Mouse (Mus musculus) heart, postnatal 4 days (tissue): ENCODE measurements around the gene Evc2. TPM values are rescaled to one million over a fixed set of nuclear protein-coding genes. Genes with fewer than 3 reads are reported as not detected.

Experiments
- DNase-seq: peaks from one replicate; pipeline ENCODE4 v3.0.0; 2021
- total RNA-seq, 2 experiments: library from RNA; stranded (reverse); gene quantifications; 2 replicates each; pipeline ENCODE4 v1.2.3; 2021

The Evc2 gene
- total RNA-seq, 2 experiments from 2014 or later = 6.5 to 8.1 TPM

DNA sequence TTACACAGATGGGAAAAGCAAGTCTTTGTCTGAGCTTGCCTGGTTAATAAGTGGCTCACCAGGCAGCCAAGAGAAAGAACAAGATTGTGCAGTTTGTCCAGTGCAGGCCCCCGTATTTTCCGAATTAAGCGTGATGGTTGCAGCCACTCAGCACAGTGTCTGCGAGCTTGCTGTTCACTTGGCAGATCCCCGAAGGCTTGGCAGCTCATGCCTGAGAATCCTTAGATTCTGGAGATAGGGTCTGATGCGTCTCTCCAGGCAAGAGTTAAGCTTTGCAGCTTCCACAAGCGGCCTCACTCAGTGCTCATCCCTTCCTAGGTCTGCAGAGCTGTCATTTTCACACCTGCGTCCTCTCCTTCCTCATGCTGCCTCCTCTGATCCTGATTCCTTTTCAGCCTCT, 30.5 kb downstream of the Evc2 start:
- no peak for DNase-seq

DNA sequence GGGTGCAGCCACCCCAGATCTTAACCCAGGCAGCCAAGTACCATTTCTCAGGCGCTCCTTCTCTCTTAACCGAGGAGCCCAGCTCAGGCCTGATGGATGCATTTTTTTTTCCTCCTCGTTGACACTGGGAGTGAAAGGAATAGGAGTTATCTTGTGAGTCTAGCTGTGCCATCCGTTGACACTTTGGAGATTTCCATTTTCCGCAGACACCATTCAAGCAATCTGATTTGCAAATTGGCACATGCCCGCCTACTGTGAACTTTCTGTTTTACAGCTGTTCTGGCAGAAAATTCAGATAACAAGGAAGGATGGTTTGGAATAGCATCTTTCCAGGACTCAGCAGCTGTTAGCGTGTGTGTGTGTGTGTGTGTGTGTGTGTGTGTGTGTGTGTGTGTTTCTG, 39.1 kb downstream of the Evc2 start:
- DNase-seq = no peak

DNA sequence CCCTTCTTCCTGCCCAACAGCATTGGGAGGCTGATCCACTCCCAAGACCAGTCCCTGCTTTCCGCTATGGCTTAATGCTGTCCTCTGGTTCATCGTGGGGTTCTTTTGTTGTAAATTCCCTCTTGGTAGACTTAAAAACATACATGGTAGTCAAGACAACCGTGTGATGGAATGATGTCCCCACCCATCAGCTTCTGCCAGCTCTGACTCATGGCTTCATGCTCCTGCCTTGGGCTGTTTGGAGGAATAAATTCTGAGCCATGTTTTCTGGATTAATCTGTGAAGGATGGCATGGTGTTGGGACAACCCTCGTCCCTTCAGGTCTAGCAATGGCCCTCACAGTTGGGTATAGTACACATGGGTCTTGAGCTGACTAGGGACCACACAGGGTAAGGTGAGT, 42.3 kb downstream of the Evc2 start:
- DNase-seq = peak; percentile 23

DNA sequence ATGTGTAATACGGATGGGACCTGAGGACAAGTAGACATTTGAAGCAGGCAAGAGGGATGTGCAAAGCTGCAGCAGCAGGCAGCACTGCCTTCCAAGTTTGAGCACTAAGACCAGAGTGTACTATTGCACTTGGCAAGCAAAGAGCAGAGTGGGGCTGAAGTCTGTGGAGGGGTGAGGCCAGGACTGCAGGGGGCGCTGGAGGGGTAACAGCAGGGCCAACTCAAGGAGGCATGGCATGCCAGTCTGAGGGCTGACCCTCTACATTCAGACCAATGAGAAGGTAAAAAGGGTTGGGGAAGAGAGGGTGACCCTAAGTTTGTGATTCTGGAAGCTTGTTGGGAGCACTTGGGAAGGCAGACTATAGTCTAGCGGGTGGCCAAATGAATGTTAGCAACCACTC, 45.3 kb downstream of the Evc2 start:
- DNase-seq = peak; percentile 19

DNA sequence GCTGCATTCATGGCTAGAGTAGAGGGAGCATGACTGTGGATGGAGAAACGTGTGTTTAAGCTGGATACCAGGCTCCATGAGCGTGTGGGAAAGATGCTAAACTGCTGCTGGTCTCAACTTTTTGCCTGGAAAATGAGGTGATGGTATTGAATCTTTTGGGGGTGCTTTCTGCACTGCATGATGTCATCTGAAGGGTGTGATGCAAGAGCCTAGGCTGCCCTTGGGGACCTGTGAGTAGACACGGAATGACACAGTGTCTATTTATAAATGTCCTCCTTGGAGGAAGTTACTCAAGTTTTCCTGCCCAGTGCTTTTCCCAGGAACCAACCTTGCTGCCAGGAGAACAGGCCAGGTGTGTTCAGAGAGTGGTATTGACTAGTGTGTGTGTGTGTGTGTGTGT, 50.3 kb downstream of the Evc2 start:
- DNase-seq = no peak

DNA sequence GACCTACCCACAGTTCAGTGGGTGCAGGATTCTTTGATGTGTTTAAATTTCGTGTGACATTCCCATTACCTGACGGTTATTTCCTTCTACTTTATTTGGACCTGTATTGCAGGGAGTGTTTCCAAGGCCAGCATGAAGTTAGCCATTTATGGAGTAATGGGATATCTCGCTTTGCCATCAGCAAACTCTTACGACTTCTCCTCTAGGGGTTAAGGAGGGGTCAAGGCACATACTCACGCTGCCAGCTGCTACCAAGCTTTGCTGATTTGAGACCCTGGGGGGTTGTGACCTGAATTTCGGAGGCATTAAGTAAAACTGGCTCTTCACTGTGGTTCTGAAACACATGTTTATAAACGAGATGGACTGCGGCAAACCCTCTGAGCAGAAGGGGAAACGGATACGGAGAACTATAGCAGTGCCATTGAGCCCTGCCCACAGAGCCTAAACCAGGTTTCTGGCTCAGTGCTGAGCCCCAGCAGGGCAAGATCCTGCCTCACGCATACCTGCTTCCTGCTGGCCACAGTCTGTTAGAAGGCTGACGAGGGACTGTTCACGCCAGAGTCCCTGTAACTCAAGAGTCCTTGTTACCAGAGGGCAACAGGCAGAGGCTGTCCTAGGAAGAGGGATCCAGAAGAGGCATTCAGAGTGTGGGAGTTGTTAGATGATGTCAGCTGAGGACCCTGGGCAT, 51.7 kb downstream of the Evc2 start:
- DNase-seq = no peak

DNA sequence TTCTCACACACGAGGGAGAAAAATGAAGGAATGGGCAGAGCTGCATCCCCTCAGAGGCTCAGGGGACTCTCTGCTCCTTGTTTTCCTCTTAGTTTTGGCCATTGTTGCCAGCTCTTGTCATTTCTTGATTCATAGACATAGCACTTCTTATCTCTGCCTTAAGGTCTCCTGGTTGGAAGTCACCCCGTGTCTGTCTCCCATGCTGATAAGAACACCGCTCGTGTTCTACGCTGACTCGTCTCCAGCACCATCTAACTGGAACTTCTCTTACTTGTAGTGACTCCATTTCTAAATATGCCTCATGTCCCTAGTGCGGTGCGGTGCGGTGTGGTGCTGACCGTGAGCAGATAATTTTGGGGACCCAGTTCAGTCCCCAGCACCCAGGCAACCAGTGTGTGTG, 52.6 kb downstream of the Evc2 start:
- no peak for DNase-seq

DNA sequence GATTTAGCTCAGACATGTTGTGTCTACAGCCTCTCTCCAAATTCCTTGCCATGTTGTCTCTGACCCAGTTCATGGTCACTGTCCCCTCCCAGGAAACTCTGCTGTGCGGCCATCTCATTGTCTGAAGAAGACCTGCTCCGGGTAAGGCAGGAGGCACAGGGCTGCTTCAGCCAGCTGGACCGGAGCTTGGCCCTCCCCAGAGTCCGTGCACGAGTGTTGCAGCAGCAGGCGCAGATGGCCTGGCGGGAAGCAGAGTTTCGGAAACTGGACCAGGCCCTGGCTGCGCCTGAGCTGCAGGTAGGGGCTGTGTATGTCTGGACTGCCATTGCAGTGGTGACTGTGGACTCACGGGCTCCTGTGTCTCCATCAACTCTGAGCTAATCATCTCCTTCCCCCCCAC, 53.6 kb downstream of the Evc2 start:
- no peak for DNase-seq

DNA sequence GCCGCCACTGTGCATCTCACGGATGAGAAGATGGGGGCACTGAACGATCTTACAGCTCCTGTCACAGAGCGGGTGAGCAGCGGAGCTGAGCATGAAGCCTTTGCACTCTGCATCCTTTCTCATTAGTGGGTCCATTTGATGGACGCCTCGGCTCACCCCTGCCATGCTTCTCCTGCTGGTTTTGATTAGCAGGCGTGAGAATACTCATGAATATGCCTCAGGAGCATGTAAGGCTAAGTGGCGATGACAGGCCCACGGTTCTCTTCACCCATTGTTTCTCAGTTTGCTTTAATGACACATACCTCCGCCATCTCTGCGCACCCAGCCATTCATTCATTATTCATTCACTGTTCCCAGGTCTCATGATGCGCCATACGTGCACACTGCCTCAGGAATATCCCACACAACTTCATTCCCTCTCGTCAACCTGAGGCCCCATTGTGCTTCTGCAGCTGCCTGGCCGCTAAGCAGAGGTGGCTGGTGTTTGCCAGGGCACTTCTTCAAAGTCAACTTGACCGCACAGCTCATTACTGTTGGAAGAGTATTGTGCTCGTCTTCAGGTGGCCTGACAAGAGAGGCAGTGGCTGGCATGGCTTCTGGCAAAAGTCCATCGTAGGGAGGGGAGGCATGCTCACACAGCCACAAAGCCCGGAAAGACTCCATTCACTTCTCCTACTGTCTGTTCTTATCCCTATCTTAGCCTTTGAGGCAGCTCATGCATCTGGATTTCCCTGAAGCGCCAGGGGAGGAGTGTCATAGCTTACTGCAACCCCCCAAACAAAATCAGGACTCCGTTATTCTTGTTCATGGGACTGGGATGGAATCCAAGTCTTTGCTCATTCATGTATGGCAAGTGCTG, 57.1 kb downstream of the Evc2 start:
- no peak for DNase-seq

DNA sequence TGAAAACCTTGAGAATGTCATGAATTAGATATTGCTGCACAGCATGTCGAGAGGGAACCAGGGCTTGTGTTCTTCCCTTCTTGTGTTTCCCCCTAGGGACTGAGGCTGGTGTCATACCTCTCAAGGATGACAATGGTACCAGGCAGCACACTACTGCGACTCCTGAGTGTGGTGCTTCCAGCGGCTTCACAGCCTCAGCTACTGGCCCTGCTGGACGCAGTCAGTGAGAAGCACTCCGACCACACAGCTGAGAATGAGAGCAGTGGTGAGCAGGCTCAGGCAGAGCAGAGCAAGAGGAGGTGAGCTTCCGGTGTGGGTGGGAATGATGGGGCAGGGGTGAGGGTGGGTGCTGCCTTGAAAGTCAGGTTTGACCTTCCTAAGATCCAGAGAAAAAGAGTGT, 80.7 kb downstream of the Evc2 start:
- no peak for DNase-seq

DNA sequence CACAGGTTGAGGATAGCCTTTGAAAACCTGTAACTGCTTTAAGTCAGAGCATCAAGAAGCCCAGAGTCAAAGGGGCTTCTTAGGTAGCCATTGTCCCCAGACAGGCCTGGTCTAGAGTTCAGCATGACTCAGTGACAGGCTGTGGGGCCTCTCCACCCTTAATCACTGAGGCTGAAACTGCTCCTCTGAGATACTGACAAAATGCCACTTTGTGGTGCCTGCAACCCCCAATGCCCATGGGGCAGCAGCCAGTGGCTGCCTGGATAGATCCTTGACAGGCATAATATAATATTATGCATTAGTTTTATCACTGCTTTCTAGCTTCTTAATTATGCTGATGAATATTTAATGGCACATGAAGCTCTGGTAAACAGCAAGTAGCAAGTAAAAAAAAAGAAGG, 88.9 kb downstream of the Evc2 start:
- DNase-seq = no peak

DNA sequence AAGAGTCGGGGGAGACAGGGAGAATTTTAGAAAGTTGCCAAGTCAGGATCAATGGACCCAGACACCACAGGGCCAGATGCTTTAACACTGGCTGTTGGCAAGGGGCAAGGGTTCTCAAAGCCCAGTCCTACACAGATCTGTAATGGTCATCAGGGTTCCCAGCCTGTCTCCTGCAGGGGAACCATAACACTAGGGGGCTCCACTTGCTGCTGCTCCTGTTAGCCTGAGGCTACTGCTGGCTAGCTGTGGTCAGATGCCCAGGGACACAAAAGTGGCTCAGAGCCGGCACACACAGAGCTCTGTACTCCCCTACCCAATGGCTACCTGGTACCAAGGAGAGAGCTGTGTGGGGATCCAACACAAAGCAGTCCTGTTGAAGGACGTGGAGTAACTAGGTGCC, 97.1 kb downstream of the Evc2 start:
- no peak for DNase-seq

DNA sequence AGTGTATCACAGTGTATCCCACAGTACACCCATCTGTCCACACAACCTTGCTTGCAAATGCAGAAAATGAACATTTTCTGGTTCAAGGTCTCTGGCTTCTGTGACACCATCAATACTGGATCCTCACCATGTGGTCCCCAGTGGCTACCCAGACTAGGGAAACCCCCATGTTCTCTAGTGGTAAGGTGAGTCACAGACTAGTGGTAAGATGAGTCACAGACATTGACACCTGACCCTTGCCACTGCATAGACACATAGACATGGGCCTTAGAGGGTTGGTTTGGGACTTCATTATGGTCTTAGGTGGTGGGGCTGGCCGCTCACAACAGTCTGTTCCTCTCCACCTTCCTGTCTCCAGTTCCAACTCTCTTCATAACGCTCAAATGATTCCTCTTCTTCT, 104.5 kb downstream of the Evc2 start:
- no peak for DNase-seq

DNA sequence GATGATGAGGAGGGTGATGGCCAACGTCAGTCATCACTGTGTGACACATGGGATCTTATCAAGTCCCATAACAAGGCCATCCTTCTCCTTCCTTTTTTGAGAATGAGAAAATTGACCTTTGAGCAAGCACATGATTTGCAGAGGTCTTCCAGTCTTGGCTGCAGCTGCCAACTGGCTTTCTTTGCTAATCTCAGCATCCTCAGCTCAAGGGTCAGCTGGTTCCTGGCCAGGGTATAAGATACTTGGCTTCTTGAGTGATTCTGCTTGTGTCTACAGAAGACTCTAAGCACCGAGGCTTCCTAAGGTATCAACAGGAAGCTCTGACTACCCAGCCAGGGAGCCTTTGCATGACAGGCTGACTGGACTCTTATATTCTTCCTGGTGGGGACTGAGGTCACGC, 109.2 kb downstream of the Evc2 start:
- DNase-seq = no peak

DNA sequence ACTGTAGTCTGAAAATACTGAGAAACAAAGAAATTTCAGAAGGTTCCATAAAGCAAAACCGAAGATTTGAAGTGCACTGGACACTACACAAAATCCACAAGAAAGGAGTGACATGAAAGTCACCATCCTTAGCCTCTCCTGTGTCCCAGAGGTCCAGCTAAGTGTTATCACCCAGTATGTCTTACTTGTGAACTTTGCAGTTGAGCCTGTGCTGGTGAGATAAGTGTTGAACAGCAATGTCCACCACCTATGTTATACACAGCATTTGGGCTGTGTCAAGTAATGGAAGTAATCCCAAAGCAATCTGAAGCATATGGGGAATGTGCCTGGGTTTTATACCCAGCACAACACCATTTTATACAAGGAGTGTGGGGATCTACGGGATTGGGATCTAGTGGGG, 118.3 kb downstream of the Evc2 start:
- DNase-seq = no peak

DNA sequence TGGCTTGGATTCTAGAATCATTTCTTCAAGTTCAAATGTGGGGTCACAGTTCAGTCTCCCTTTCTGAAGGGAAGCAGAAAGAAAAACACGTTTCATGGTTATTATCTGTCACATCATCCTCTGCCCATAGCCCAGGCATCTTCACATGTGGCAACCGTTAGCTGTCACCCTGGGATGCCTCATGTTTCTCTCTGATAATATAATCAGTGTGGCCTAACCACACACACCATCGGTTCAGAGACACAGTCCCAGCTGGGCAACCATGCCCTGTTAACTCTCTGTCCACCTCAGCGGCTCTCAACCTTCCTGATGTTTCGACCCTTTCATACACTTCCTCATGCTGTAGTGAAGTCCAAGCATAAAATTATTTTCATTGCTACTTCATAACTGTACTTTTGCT, 118.9 kb downstream of the Evc2 start:
- DNase-seq = no peak

DNA sequence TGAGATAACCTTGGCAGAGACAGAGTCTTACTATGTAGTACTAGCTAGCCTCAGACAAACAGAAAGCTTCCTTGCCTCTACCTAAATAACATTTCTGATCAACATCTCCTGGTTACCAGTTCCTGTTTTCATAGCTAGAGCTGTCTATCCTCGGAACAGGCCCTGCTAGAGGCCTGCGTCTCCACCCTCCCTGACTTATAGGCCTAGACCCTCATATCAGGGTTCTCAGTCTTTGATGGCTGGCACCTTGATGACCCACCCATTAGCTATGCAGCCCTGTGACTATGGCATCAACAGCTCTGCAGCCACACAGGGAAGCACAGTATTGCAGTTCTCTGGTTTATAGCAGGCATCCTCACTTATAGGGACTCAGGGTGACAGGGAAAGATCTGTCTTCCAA, 119.5 kb downstream of the Evc2 start:
- DNase-seq = no peak

DNA sequence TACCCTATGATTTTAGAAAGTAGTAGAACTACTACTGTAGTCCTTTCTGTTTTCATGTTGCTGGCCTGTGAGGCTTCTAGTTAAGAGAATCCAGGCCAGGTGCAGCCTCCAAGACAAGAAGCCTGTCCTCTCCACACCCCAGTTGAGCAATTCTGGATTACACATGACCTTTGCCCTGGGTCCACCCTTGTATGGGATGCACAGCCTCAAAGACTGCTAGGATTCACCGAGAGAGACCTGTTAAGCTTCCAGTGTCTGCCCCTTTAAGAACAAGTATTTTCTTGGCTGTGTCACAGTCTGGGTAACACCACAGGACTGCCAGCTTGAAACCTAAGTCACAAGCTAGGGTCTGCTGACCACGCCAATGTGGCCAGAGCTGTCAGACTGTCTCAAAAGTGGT, 119.9 kb downstream of the Evc2 start:
- DNase-seq = no peak

DNA sequence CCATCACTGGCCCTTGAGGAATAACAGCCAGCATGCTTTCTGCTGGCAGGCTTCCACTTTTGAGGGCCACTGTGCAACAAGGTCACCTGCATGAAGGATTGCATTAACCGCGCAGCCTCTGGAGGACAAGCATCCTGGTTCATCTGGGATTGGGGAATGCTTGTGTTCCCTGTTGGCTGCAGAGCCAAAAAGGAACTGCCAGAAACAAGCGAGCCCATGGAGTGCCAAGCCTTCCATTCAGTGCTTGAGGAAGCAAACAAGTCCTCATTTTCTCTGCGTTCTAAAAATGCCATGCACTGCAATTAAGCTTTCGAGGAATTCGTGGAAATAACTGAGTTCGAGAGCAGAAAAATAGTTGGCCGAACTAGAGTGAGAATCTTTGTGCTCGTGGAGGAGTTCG, 127.2 kb downstream of the Evc2 start:
- no peak for DNase-seq

DNA sequence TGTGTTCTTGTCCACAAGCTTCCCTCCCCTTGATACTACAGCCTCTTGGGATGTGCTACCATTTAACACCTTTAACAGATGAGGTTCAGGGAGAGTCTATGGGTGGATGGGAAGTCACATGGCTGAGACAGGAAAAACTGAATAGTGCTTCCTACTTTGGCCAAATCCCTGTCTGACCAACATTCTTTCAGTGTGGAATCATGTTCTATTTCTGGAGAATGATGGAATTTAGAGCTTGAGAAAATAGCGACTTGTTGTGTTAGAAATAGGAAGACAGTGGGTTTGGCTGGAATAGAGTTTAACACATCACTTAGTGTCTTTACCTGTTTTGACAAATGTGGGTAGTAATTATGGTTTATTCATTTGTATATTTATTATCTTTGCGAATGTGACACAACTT, 129.3 kb downstream of the Evc2 start:
- no peak for DNase-seq

DNA sequence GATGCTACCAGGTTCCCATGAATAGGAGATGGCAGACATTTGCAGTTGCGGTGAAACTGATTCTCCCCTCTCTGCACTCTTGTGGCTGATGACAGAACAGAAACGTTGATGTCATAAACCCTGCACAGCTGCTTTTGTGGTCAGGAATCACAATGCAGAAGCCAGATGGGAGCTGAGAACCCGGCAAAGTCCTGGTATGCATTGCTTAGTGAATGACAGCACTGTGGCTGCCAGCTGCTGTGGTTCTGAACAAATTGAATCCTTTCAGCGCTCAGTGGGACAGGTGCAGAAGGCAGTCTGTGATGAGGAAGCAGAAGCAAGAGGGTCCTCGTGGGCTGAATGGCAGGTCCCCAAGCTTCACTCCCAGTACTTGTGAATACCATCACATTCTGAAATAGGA, 130.7 kb downstream of the Evc2 start:
- DNase-seq = no peak

DNA sequence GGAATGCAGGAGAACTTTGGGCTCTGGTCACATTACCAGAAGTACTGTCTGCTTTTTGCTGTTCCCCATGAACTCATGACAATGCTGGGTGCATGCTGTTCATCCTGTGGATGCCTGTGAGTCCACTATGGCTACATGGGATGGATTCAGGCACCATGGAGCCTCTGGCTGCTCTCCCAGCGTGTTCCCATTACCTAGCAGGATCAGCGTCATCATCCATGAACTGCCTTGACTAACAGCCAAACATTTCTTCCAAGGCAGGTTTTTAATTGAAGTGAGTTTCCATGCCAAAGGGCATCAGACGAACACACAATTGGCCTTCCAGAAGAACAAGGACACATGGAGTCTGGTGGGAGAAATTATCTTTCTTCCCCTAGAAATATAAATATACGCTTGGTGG, 133.3 kb downstream of the Evc2 start:
- no peak for DNase-seq

DNA sequence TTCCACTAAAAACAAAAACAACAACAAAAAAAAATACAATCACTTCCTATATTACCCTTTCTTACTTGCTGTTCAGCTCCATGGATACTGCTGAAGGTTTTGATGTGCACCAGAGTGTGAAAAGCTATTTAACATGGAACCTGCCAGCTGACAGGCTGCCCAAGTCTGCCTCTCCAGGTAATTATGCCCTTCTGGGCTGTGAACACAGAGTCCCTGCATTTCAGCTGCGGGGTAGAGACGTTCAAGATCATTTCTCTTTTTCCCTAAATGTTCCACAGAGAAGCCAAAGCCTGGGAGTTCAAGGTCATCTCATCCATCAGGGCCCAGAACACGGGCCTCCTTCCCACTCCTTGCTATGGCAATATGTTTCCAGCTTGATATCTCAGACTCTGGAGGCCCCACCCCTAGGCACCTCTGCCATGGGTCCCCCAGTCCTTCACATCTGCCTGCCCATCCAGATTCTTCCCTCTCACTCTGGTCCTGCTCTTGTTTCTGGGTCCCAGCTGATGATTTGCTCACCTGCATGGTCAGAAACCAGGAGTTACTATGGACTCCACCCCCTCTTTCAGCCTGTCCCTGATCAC, 133.8 kb downstream of the Evc2 start:
- no peak for DNase-seq
